Mouse (Mus musculus) megakaryocyte, adult 5-6 weeks (primary cell): ENCODE data around the gene Tmem178. TPM values are rescaled to one million over a fixed set of nuclear protein-coding genes. Genes with fewer than 3 reads are reported as not detected.

Experiments
- ATAC-seq: 2 replicates; pipeline ENCODE4 v1.8.0; 2016; ENCODE audit warnings: mild to moderate bottlenecking, inconsistent platforms; ENCODE audit not compliant: poor library complexity, severe bottlenecking
- total RNA-seq, 2 experiments: library from RNA; stranded (forward) in 1 of 2; stranded (reverse) in 1 of 2; fragments of 153-499, 151-499 nt in 1 of 2; fragments of 221-1000, 200-1000 nt in 1 of 2; gene quantifications; 2 replicates each; pipeline versions ENCODE4 v1.2.3 to v1.2.4; 2015 to 2017

Tmem178 gene
- total RNA-seq, 2 experiments from 2014 or later, result 0.62 to 2.4 TPM

- no peak for ATAC-seq
Observed at GRCm38 (mm10) chr17:80982976-80983375, 38.5 kb downstream of the Tmem178 start.

- ATAC-seq, result no peak
Observed at GRCm38 (mm10) chr17:80991535-80992127, 47.2 kb downstream of the Tmem178 start.

- ATAC-seq, result no peak
Observed at GRCm38 (mm10) chr17:80997226-80997625, 52.8 kb downstream of the Tmem178 start.

- ATAC-seq, result no peak
Observed at GRCm38 (mm10) chr17:80998958-80999357, 54.5 kb downstream of the Tmem178 start.

GRCm38 (mm10) chr17:81001010-81001409 is 56.6 kb downstream of the Tmem178 start:
- ATAC-seq, result no peak

GRCm38 (mm10) chr17:81001647-81002046 is 57.2 kb downstream of the Tmem178 start:
- ATAC-seq, result no peak

- no peak for ATAC-seq
Observed at GRCm38 (mm10) chr17:81002130-81002529, 57.7 kb downstream of the Tmem178 start.

- no peak for ATAC-seq
Observed at GRCm38 (mm10) chr17:81004454-81004853, 60.0 kb downstream of the Tmem178 start.

- ATAC-seq, result no peak
Observed at GRCm38 (mm10) chr17:81005292-81005691, 60.9 kb downstream of the Tmem178 start.

GRCm38 (mm10) chr17:81009112-81009511 is 64.7 kb downstream of the Tmem178 start:
- no peak for ATAC-seq

- no peak for ATAC-seq
Observed at GRCm38 (mm10) chr17:81010199-81010598, 65.8 kb downstream of the Tmem178 start.

- ATAC-seq, result no peak
Observed at GRCm38 (mm10) chr17:81010844-81011685, 66.6 kb downstream of the Tmem178 start.

- ATAC-seq, result peak; percentile 73
Observed at GRCm38 (mm10) chr17:81015814-81016447, 71.5 kb downstream of the Tmem178 start.

GRCm38 (mm10) chr17:81017132-81017531 is 72.7 kb downstream of the Tmem178 start:
- no peak for ATAC-seq

GRCm38 (mm10) chr17:81027331-81027730 is 82.9 kb downstream of the Tmem178 start:
- no peak for ATAC-seq

GRCm38 (mm10) chr17:81031830-81032442 is 87.5 kb downstream of the Tmem178 start:
- ATAC-seq, result peak; percentile 55

- peak; percentile 30; the same call in 1 of the 2 replicates for ATAC-seq
Observed at GRCm38 (mm10) chr17:81032957-81033356, 88.5 kb downstream of the Tmem178 start.

- ATAC-seq, result no peak
Observed at GRCm38 (mm10) chr17:81035354-81035753, 90.9 kb downstream of the Tmem178 start.

GRCm38 (mm10) chr17:81038707-81039408 is 94.4 kb downstream of the Tmem178 start:
- no peak for ATAC-seq

- no peak for ATAC-seq
Observed at GRCm38 (mm10) chr17:81041662-81042061, 97.2 kb downstream of the Tmem178 start.

GRCm38 (mm10) chr17:81044356-81044755 is 99.9 kb downstream of the Tmem178 start:
- ATAC-seq, result no peak
